ENCODE assay signal across 28 mouse cellular contexts in the genomic region with DNA sequence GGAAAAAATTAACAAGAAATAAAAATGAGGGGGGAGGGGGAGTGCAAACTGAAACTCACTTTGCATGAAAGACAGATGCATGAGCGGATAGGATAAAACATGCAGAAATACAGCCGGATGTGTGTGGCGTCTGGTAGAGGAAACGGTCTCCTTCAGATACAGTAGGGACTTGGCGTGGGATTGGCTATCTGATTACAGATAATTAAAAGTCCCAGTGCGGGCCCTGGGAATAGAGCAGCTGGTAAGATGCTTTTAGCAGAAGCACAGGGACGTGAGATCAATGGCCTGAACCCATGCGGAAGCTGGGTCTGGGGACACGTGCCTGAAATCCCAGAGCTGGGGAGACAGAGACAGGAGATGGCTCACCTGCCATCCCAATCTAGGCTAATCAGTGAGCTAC.
"Had no signal": no experiment of that assay in that cellular context is flagged by ENCODE, and none has a peak within 500 bp of the region (broad histone marks: within the 10 kb centered on the region; RNA-seq: fewer than 3 reads in every experiment).

No protein-coding gene starts in this region.

- DNase-seq: gastrocnemius, adult 2 months; gastrocnemius, postnatal 10 days; gastrocnemius, postnatal 25 days; heart, adult 2 months; heart, postnatal 4 days; kidney, adult 18-20 months; kidney, adult 8-10 months; kidney, postnatal 10 days; kidney, postnatal 25 days; kidney, postnatal 4 days; liver; liver, embryonic 13.5 days; liver, postnatal 0 days had no signal

- H3K9ac ChIP-seq: heart, embryonic 13.5 days; heart, embryonic 15.5 days; hindbrain, embryonic 12.5 days; hindbrain, embryonic 14.5 days; kidney, embryonic 15.5 days; limb, embryonic 12.5 days; liver, embryonic 13.5 days; liver, embryonic 15.5 days; liver, postnatal 0 days had no signal

- H3K9me3 ChIP-seq: heart, embryonic 13.5 days; heart, embryonic 15.5 days; hindbrain, embryonic 10.5 days; hindbrain, embryonic 12.5 days; kidney, embryonic 15.5 days; limb, embryonic 10.5 days; limb, embryonic 12.5 days; liver, embryonic 13.5 days; liver, embryonic 15.5 days had no signal

- ATAC-seq: hindbrain, embryonic 16.5 days; inflammation-experienced regulatory T-cells, adult 6 months; intestine, embryonic 16.5 days; liver, postnatal 0 days had no signal

- H3K36me3 ChIP-seq: heart, embryonic 13.5 days; heart, embryonic 15.5 days; hindbrain, embryonic 10.5 days; hindbrain, embryonic 12.5 days; kidney, embryonic 15.5 days; limb, embryonic 10.5 days; limb, embryonic 12.5 days; liver, embryonic 13.5 days; liver, embryonic 15.5 days had no signal

- H3K4me2 ChIP-seq: heart, embryonic 13.5 days; heart, embryonic 15.5 days; hindbrain, embryonic 12.5 days; hindbrain, embryonic 14.5 days; kidney, embryonic 15.5 days; limb, embryonic 12.5 days; liver, embryonic 11.5 days; liver, embryonic 13.5 days; liver, embryonic 15.5 days had no signal

- H3K4me3 ChIP-seq: gastrocnemius, adult 2 months; heart, adult 2 months; heart, embryonic 13.5 days; heart, embryonic 15.5 days; hindbrain, embryonic 10.5 days; hindbrain, embryonic 12.5 days; kidney, embryonic 15.5 days; layer of hippocampus, adult 2 months; left cerebral cortex, adult 2 months; limb, embryonic 10.5 days; limb, embryonic 12.5 days; liver, embryonic 13.5 days; liver, embryonic 15.5 days had no signal

- H3K27ac ChIP-seq: gastrocnemius, adult 2 months; heart, adult 2 months; heart, embryonic 13.5 days; heart, embryonic 15.5 days; hindbrain, embryonic 10.5 days; hindbrain, embryonic 12.5 days; hindbrain, embryonic 14.5 days; kidney, embryonic 15.5 days; layer of hippocampus, adult 2 months; left cerebral cortex, adult 2 months; limb, embryonic 10.5 days; limb, embryonic 12.5 days; liver, embryonic 13.5 days; liver, embryonic 15.5 days had no signal

- H3K4me1 ChIP-seq: heart, embryonic 13.5 days; heart, embryonic 15.5 days; hindbrain, embryonic 10.5 days; hindbrain, embryonic 12.5 days; kidney, embryonic 15.5 days; limb, embryonic 10.5 days; limb, embryonic 12.5 days; liver, embryonic 13.5 days; liver, embryonic 15.5 days had no signal

- H3K27me3 ChIP-seq: heart, embryonic 13.5 days; heart, embryonic 15.5 days; hindbrain, embryonic 12.5 days; kidney, embryonic 15.5 days; limb, embryonic 12.5 days; liver, embryonic 13.5 days; liver, embryonic 15.5 days had no signal
